In genomic region chr2:27676478-27677325, GRCm38 (mm10) we compare ENCODE assay signal across 8 mouse cellular contexts. TPM values are rescaled to one million over a fixed set of nuclear protein-coding genes. Genes with fewer than 3 reads are reported as not detected.
DNase-seq lines count a peak whose midpoint lies in the region; ATAC-seq lines count a peak whose summit lies in the region.

No protein-coding gene starts in this region.

- no peaks in the 10 kb centered on the region for H3K9me3 ChIP-seq in heart, embryonic 11.5 days (replicated peaks; ENCODE audit: control insufficient read depth, low read length)
- H3K9me3 ChIP-seq in kidney, embryonic 14.5 days (ENCODE audit: control insufficient read depth, low read length) = no peaks in the 10 kb centered on the region
- H3K9me3 ChIP-seq in liver, embryonic 16.5 days (replicated peaks; ENCODE audit: control insufficient read depth, low read length) = no peaks in the 10 kb centered on the region
- no peaks in the 10 kb centered on the region for H3K9me3 ChIP-seq in neural tube, embryonic 14.5 days (ENCODE audit: control insufficient read depth, low read length)

- peak overlapping the region; percentile 74 for H3K4me3 ChIP-seq in heart, embryonic 11.5 days (ENCODE audit: low read depth, low read length)
- H3K4me3 ChIP-seq in kidney, embryonic 14.5 days (ENCODE audit: low read length) = peak overlapping the region; percentile 74
- peak overlapping the region; percentile 74 for H3K4me3 ChIP-seq in liver, embryonic 16.5 days (ENCODE audit: low read depth, low read length)
- peak overlapping the region; percentile 76 for H3K4me3 ChIP-seq in neural tube, embryonic 14.5 days (ENCODE audit: low read depth, low read length)

- peaks cover 46% of the 10 kb centered on the region for H3K4me1 ChIP-seq in heart, embryonic 11.5 days (ENCODE audit: control insufficient read depth, insufficient read depth, low read length)
- peaks cover 41% of the 10 kb centered on the region for H3K4me1 ChIP-seq in kidney, embryonic 14.5 days (ENCODE audit: control insufficient read depth, insufficient read depth, low read length)
- H3K4me1 ChIP-seq in liver, embryonic 16.5 days (ENCODE audit: control insufficient read depth, low read depth, low read length) = peaks cover 39% of the 10 kb centered on the region
- H3K4me1 ChIP-seq in neural tube, embryonic 14.5 days (ENCODE audit: control insufficient read depth, insufficient read depth, low read length) = peaks cover 47% of the 10 kb centered on the region

- no peaks in the 10 kb centered on the region for H3K36me3 ChIP-seq in heart, embryonic 11.5 days (ENCODE audit: control insufficient read depth, insufficient read depth, low read length)
- no peaks in the 10 kb centered on the region for H3K36me3 ChIP-seq in kidney, embryonic 14.5 days (ENCODE audit: control insufficient read depth, insufficient read depth, low read length)
- no peaks in the 10 kb centered on the region for H3K36me3 ChIP-seq in liver, embryonic 16.5 days (ENCODE audit: control insufficient read depth, insufficient read depth)
- no peaks in the 10 kb centered on the region for H3K36me3 ChIP-seq in neural tube, embryonic 14.5 days (ENCODE audit: control insufficient read depth, insufficient read depth, low read length)

- ATAC-seq in heart, embryonic 11.5 days (replicated peaks; ENCODE audit: insufficient number of reproducible peaks, low FRiP score, low TSS enrichment) = peak; percentile 27; the same call in 1 of the 2 replicates
- peak; percentile 56 for ATAC-seq in kidney, embryonic 14.5 days (ENCODE audit: low FRiP score, low TSS enrichment)
- ATAC-seq in liver, embryonic 16.5 days (ENCODE audit: low read depth) = peak; percentile 71
- ATAC-seq in neural tube, embryonic 14.5 days (ENCODE audit: low read depth) = peak; percentile 6; the same call in 1 of the 2 replicates

- H3K27me3 ChIP-seq in heart, embryonic 11.5 days (ENCODE audit: control insufficient read depth, insufficient read depth, low read length) = peaks cover 12% of the 10 kb centered on the region; the same call in 1 of the 2 replicates
- peaks cover 5% of the 10 kb centered on the region; the same call in 1 of the 2 replicates for H3K27me3 ChIP-seq in kidney, embryonic 14.5 days (ENCODE audit: control insufficient read depth, insufficient read depth, low read length)
- peaks cover 8% of the 10 kb centered on the region; the same call in 1 of the 2 replicates for H3K27me3 ChIP-seq in liver, embryonic 16.5 days (ENCODE audit: control insufficient read depth, insufficient read depth, low read depth, low read length)
- H3K27me3 ChIP-seq in neural tube, embryonic 14.5 days (ENCODE audit: control insufficient read depth, insufficient read depth, low read length) = peaks cover 3% of the 10 kb centered on the region; the same call in 1 of the 2 replicates

- 1% methylated on average over 59 of the region's 106 CpGs for WGBS in heart, embryonic 11.5 days (ENCODE audit: insufficient replicate concordance)
- WGBS in kidney, embryonic 14.5 days = under 1% methylated on average over 44 of the region's 106 CpGs
- WGBS in liver, embryonic 16.5 days (ENCODE audit: insufficient replicate concordance) = 1% methylated on average over 59 of the region's 106 CpGs
- WGBS in neural tube, embryonic 14.5 days = under 1% methylated on average over 73 of the region's 106 CpGs

- peak; percentile 46 to 55 for DNase-seq in spleen, adult 18-20 months
- no peak for DNase-seq in spleen, adult 12 weeks (ENCODE audit: low spot score)
- DNase-seq in embryo, embryonic 11.5 days (ENCODE audit: low read depth, low spot score) = peak; percentile 53
- peak; percentile 51 to 54 for DNase-seq in thymus, postnatal 10 days (ENCODE audit: low spot score in 2 of 2)

- H3K27ac ChIP-seq in heart, embryonic 11.5 days (ENCODE audit: low read depth, low read length) = peak overlapping the region; percentile 85
- peak overlapping the region; percentile 74 for H3K27ac ChIP-seq in kidney, embryonic 14.5 days (ENCODE audit: low read depth, low read length)
- peak overlapping the region; percentile 87 for H3K27ac ChIP-seq in liver, embryonic 16.5 days (ENCODE audit: low read length)
- peak overlapping the region; percentile 70 for H3K27ac ChIP-seq in neural tube, embryonic 14.5 days (ENCODE audit: low read depth, low read length)

- peak overlapping the region; percentile 98 for H3K4me2 ChIP-seq in heart, embryonic 11.5 days
- peak overlapping the region; percentile 60 for H3K4me2 ChIP-seq in kidney, embryonic 14.5 days (replicated peaks; ENCODE audit: low read depth, low read length)
- H3K4me2 ChIP-seq in liver, embryonic 16.5 days (ENCODE audit: low read depth, low read length) = peak overlapping the region; percentile 86
- peak overlapping the region; percentile 98 for H3K4me2 ChIP-seq in neural tube, embryonic 14.5 days (ENCODE audit: low read depth, low read length)

- peak overlapping the region; percentile 96 for H3K9ac ChIP-seq in heart, embryonic 11.5 days (ENCODE audit: low read depth, low read length)
- peak overlapping the region; percentile 93 for H3K9ac ChIP-seq in kidney, embryonic 14.5 days (ENCODE audit: low read depth, low read length)
- H3K9ac ChIP-seq in liver, embryonic 16.5 days (ENCODE audit: low read depth, low read length) = peak overlapping the region; percentile 65
- H3K9ac ChIP-seq in neural tube, embryonic 14.5 days (replicated peaks; ENCODE audit: low read depth, low read length) = peak overlapping the region; percentile 84

RNA-seq across cellular contexts. Expression of gene Rxra, which starts 0.5 kb away (rescaled TPM):
- polyA plus RNA-seq in heart, embryonic 11.5 days (2014; fragmentation: Nextera tagmentation; extraction: Ambion mirVana) = 4.2 and 5.2 TPM in 2 replicates
- 5.9 and 6.2 TPM in 2 replicates for polyA plus RNA-seq in kidney, embryonic 14.5 days (2014; fragmentation: Nextera tagmentation; extraction: Ambion mirVana)
- polyA plus RNA-seq in liver, embryonic 16.5 days (2015; fragmentation: Nextera tagmentation; extraction: Ambion mirVana) = 4.9 and 5.5 TPM in 2 replicates
- polyA plus RNA-seq in neural tube, embryonic 14.5 days (2014; fragmentation: Nextera tagmentation; extraction: Ambion mirVana) = 1.6 and 2.7 TPM in 2 replicates

Comparison
In these comparisons a context has a peak if more than half of its experiments do, and no peak if none do; other contexts are left out.
1. ATAC-seq: peak in every context shown above with its lines; median percentile 71 in liver, embryonic 16.5 days; 56 in kidney, embryonic 14.5 days; 27 in heart, embryonic 11.5 days; 6 in neural tube, embryonic 14.5 days.